Mouse (Mus musculus): Measurements from ENCODE around the gene Scn8a.
A peak's percentile ranks its signal among the peaks of the same experiment; 100 is the strongest.

DNA sequence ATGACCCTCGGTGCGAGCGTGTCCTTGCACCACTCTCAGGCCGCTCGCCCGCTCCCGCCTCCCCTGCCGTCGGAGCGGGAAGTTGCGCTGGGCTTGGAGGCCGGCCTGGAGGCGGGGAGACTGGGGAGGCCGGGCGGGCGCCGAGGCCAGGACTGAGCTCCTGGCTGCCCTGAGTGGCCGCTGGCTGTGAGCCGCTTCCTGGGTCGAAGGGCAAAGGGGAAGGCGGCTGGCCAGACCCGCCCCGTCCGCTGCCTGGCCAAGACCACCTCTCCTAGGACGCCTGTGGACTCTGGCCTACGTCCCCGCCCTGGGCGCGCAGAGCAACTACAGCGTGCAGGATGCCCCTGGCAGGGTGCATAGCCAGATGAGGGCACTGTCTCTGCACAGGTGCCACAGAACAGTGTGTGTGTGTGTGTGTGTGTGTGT lies 209.1 kb downstream of the Scn8a start:
- peak; percentile 29 for TF ChIP-seq CTCF (IDR thresholded peaks at IDR 0.05)
- TF ChIP-seq EP300 (IDR thresholded peaks at IDR 0.05; ENCODE audit: insufficient read depth, low read depth, low read length): 0 out of 2 replicates have a peak, but pooled peaks have one; percentile 58
- TF ChIP-seq POLR2A (IDR thresholded peaks at IDR 0.05; ENCODE audit: insufficient read depth, low read depth, low read length): peak; percentile 78

Data from heart, adult 2 months (tissue).